Comparison of ENCODE assay signal across 1 mouse cellular context in genomic region chr8:86884067-86884466, GRCm38 (mm10).
TF ChIP-seq lines count a peak whose summit lies in the region.

No protein-coding gene starts in this region.

TF ChIP-seq in CH12.LX, 34 proteins besides CTCF, POLR2A, EP300 and RAD21 (continued from another document):
- TF ChIP-seq MAX (IDR thresholded peaks at IDR 0.05; ENCODE audit: low read length) = no peak
- no peak for TF ChIP-seq NRF1 (IDR thresholded peaks at IDR 0.05; ENCODE audit: low read depth, low read length)
- no peak for TF ChIP-seq POLR2AphosphoS2 (IDR thresholded peaks at IDR 0.05; ENCODE audit: low read depth, low read length)
- TF ChIP-seq GABPA (IDR thresholded peaks at IDR 0.05; ENCODE audit: insufficient replicate concordance, low read depth, low read length) = no peak
- TF ChIP-seq SMC3 (IDR thresholded peaks at IDR 0.05; ENCODE audit: low read depth, low read length) = no peak
TF ChIP-seq in CH12.LX: peak in this region for 8.
